Mouse (Mus musculus) cortical plate, adult 2 months (tissue): ENCODE measurements around the gene Tiam1.

Source experiments
- CTCF ChIP-seq: fragments of 200-500 bp; IDR thresholded peaks from 2 replicates; pipeline ENCODE4 v1.5.1; 2011; ENCODE audit warnings: mild to moderate bottlenecking, control low read depth, low read length; ENCODE audit not compliant: insufficient read depth; ENCODE audit errors: extremely low read depth
- POLR2A ChIP-seq: fragments of 200-500 bp; IDR thresholded peaks from 2 replicates; pipeline ENCODE4 v1.6.1; 2011; ENCODE audit warnings: mild to moderate bottlenecking, low read length, control low read depth; ENCODE audit not compliant: insufficient read depth; ENCODE audit errors: extremely low read depth

GRCm38 (mm10) chr16:89993506-89993905, 150.1 kb downstream of the Tiam1 start:
- TF ChIP-seq POLR2A (no peak), CTCF (no peak)
